Mouse (Mus musculus) c-Kit-positive CD71-positive TER-119-negative erythroid progenitor cells, embryonic 14.5 days (primary cell): ENCODE measurements around the gene Dlg1.

Experiments used
- DNase-seq: peaks from one replicate; pipeline ENCODE4 v3.0.0-alpha.2; 2013; ENCODE audit warnings: low read depth

Dlg1 gene

DNA sequence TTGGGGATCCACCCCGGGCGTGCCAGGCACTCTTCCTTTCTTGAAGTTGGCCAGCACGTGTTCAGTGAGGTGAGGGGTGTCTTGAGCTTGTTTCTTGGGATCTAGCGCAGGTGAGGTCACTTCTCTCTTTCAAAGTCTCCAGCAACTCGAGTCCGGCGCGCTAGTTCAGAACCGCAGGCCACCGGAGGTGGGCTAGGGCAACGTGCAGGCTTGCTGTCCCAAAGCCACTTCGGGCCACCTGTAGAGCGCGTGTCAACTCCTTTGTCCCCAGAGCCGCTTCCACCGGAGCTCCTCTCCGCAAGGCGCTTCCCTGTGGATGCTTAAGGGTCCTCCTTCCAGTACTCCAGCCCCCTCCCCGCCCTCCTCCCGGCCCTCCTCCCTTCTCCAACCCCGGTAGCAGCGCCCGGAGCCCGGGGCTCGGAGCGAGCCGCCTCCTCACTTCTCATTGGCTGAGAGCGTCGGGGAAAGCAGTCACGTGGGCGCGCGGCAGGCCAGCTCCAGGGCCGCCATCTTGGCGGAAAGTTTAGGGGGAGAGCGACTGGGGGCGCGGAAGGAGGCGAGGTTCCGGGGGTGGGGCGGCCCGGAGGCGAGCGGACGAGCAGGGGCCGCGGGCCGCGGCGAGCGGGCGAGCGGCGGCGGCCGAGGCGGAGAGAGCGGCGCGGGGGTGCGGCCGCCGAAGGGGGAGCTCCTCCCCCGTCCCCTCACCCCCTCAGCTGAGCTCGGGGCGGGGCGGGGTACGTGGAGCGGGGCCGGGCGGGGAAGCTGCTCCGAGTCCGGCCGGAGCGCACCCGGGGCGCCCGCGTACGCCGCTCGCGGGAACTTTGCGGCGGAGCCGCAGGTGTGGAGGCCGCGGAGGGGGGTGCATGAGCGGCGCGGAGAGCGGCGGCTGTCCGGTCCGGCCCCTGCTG, at the start of gene Dlg1:
Gene Dlg1 (plus strand): TSS at position 65 of the 908 bp plus-strand sequence.
- DNase-seq, result peak; percentile 82

DNA sequence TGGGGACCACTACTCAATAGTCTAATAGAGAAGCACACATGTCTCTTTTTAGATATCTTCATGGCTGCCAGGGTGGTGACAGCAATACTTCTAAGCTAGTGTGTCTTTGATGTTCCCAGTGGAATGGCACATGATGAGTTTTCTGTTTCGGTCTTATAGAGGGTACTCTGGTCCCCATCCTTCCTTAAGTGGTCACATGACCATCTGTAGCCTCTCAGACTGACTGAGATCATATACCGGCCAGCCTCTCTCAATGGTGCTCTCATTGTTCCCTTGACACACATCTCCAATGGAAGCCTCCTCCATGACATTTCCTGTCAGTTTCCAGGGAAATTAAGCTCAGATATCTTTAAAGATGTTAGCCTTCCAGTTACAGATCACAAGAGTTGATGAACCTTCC, 46.9 kb upstream of the Dlg1 start:
- no peak for DNase-seq

DNA sequence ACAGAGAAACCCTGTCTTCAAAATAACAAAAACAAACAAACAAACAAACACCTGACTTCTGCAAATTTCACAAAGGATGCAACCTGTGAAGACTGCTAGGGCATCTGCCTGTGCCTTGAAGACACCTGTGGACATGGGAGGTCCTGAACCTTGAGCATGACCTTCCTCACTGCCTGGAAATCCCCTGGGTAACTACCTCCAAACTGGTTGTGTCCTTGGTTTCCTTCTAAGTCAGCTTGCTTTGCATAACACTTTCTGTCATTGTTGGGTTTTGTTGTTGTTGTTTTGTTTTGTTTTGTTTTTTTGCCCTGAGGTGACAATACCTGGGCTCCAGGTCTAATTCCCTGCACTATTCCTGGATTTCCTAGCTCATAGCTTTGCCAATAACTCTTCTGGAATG, 46.1 kb upstream of the Dlg1 start:
- no peak for DNase-seq

DNA sequence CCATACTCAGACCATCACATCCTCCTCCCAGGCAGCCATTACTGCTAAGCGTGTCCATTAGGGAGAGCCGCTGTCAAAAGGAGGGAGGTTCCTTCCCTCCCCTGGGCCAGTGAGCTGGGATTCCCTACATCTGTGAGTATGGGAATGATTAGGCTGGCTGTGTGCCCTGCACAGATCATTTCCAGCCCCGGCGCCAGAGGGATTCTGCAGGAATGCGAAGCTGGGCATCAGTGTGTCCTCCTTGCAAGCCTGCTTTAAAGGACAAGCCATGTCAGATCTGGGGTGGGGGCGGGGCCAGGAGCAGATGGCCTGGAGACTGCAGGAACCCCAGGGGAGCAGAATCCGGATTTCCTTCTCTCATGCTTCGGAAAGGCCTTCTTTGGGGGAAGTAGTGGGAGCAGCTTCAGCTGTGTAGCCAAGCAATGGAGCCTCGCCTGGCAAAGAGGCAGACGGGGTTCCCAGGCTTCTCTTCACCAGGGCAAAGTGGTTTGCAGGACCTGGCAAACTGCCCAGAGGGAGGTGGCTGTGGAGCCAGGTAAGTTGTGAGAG, 45.3 kb upstream of the Dlg1 start:
- no peak for DNase-seq

DNA sequence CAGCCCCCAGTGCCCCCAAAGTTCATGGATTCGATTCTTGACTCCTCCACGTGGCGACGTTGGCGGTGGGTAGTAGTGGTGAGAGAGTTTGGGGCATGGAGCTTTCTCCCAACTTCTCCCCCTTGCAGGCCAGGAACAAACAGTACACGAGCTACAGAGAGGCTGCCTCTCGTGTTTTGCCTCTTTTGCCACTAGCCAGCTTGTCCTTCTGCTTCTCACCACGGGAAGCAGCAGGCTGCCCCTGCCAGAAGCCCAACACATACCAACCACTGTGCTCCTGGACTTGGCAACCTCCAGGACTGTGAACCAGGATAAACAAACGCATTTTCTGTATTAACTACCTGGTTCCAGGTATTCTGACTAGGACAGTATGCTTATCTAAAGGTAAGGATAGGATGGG, 44.6 kb upstream of the Dlg1 start:
- DNase-seq, result no peak

DNA sequence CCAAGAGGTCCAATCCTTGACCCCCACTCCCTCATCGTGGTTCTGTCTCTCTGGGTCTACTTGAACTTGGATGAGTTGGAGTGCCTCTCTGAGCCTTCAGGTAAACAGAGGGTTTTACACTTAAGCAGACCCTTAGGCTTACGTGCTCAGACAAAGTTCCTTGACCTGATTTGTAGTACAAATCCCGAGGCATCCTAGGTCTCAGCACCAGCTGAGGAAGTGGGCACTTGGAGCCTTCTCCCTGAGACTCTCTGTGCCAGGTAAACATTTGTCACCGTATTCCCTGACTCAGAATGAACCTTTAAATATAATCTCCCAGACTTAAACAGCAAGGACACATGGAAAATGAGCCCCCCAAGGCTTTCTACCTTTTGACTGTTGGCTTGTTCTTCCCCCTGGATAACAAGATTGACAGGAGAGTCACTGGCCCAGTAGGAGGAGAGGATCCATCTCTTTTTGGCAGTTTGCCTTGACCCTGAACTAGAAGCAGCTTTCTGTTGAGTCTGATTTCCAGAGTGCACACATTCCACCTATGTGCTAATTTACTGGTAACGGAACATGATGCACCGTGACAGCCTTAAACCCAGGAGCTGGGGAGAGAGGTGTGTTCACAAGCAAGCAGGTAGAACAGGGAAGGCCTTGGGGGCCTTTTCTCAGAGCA, 43.4 kb upstream of the Dlg1 start:
- no peak for DNase-seq

DNA sequence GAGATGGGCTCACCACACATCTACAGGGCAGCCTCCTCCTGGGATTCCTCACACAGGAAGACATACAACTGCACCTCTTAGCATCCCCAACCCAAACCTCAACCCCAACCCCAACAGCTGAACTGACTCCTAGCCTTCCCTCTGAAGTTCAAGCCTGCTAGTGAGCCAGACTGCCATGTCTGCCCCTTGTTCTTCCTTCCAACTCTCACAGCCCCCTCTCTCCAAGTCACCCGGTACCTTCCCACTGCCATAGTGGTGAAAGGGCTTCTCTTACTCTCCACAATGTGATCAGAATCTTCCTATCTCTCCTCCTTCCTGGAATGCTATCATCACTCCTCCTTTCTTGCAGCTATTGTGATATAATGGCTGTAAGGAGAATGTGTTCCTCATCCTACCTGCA, 40.9 kb upstream of the Dlg1 start:
- no peak for DNase-seq

DNA sequence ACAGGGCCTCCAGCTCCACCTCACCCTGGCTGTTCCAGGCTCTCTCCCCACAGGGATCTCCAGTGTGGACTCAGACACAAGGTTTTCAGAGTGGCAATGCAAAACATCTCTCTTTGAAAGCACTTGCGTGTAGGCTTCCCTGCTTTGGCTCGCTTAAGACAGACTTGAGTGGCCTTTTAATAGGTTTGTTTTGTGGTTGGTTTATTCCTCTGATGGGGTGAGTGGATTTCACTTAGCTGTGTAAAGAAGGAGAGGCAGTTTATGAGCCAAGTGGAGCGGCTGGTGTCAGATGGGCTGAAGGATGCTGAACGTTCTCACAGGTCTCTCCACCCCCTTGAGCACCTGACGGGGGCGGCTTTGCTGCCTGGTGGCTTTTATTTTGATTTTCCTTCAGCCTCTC, 40.1 kb upstream of the Dlg1 start:
- DNase-seq, result no peak

DNA sequence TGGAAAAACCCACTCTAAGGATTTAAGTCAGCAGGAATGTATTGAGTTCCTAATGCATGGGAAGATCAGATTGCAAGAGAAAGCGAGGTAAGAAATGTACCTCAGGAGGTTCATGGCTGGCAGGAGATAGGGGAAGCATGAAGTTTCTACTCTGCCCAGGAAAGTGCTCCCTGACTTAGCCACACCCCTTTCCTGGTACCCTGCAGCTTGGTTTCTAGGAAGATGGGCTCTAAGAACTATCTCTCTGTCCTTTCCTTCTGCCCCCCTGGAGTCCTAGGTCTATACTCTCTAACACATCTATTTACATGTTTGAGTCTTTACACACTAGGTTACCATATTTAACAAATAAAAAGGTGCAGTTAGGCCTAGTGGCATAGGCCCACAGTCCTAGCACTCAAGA, 38.5 kb upstream of the Dlg1 start:
- peak; percentile 75 for DNase-seq

DNA sequence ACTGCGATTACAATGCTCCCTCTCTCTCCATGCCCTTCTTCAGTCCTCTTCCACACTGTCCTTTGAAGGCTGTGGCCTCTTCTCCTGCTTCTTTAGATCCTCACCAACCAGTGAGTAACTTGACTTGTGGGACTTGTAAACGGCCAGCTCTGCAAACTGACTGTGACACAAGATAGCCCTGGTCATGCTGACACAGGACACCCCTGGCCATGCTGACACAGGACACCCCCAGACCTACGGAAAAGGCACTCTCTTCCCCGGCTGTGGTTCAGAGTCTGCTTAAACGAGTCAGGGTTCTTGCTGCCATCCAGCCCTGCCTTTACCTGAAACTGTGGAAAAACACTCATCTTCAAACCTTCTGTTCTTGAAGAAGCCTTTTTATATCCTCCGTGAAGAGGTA, 36.9 kb upstream of the Dlg1 start:
- DNase-seq, result no peak

DNA sequence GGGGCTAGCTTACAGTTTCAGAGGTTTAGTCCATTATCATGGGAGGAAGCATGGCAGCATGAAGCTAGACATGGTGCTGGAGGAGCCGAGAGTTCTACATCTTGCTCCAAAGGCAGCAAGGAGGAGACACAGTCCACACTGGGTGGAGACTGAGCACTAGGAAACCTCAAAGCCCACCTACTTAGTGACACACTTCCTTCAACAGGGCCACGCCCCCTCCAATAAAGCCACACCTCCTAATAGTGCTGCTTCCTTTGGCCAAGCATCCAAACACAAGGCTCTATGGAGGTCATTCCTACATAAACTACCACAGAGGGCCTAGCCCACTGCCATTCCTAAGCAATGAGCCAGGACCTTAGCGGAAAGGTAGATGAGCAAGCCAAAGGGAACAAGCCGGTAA, 32.9 kb upstream of the Dlg1 start:
- DNase-seq, result no peak

DNA sequence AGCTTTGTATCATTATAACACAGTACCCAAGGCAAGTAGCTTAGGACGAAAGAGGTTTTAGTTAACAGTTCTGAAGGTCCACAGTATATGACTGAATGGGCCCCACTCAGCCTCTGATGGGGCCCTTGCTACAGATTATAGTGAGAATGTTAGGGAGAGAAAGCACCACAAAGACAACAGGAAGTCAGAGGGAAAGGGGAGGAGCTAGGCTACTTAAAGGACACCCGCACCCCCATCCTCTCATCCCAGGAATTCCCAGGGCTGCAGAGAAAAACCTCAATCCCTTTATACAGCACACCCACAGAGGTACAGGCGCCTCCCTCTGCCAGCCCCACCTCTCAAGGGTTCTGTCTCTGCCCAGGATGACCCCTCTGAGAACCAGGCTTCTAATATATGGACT, 32.2 kb upstream of the Dlg1 start:
- no peak for DNase-seq

DNA sequence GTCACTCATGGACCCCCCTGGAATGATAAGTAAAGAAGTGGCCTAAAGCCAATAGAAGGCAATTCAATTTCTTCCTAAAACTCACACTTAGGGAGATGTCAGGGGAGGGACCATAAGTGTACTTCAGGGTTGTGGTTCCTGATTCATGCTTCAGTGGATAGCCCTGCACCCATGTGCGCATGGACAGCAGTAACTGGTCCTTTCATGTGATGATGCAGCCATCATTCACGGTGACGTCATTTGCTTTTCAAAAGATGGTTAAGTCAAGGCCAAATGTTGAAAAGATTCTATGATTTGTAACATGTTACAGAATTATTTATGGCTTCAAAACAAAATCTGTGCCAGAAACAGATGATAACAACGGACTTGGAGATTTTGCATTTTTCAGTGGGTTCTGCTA, 28.9 kb upstream of the Dlg1 start:
- DNase-seq, result no peak

DNA sequence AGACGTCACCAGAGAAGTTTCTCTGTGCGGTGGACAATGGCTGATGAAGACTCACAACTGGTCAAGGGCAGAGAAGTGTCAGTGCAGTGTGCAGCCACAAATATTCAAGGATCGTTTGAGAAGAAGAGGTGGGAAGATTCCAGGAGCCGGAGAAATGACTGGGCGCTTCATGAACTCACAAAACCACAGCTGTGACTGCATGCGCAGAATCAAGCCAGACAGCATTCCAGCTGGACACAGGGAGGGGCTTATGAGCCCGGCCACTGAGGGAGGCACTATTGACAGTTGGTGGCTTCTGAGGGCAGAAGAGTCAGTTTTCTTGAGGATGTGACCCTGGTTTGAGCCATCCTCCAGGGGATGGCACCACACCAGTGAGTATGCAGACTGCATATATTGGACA, 24.9 kb upstream of the Dlg1 start:
- no peak for DNase-seq

DNA sequence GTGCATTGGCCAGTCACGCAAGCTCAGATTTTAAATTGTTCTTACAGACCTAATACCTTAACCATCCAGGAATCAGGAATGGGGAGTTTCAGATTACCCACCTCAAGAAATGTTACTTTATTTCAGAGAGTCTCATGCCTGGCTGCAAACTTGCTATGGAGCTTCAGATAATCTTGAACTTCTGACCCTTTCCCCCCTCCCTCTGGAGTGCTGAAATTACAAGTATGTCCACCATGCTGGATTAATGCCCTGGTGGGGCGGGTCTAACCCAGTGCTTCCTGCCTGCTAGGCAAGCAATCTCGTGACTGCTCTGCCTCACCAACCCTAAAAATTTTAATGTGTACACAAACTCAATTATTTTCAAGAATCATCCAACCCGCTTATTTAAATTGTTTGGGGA, 23.3 kb upstream of the Dlg1 start:
- DNase-seq, result no peak

DNA sequence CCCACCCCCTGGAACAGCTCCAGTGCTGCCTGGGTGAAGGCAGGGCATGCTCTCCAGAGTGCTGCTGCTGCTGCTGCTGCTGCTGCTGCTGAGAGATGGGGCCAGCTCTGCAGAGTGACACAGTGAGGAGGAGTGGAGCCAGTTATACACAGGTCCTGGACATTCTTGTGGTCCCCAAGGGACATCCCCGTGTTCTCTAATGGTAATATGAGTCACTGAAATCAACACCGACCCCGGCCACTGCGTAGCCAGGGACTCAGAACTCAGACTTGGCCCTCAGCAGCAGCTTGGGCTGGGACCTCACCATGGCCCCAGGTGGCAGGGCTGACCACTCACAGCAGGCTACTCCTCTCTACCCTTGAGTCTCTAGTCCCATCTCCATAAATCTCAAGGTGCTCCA, 21.5 kb upstream of the Dlg1 start:
- DNase-seq, result no peak

DNA sequence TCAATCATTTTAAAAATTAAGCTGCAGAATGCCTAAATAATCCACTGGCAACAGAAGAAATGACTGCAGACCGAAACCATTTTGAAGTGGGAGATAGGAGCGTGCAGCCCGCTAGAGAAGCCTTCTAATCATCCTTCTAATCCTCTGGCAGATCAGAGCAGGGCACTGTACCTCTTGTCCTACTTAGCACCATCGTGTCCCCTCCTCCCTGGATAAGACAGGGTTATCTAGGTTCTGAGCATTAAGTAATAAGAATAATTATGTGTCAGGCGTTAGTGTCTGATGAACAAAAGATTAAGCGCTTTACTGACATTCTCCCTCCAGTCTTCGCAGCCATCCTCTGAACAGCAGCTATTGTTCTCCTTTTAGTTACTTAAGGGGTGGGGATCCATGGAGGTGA, 16.0 kb upstream of the Dlg1 start:
- no peak for DNase-seq

DNA sequence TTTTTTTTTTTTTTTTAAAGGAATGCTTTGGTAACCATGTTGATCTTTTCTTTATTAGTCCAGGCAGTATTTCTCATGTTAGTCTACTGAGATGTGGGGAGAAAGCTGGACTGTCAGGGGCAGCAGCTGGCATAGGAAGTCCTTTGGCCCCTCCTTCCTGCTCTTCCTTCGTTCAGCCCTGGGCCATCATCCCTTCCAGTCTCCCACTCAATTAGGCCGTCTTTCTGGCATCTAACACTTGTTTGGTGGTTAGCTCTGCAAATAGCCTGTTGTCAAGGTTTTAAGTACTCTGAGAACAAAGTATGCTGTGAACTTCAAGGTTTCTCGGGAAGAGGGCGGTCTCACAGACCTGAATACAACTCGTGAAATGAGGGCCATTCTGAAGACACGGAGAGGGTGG, 12.5 kb upstream of the Dlg1 start:
- no peak for DNase-seq

DNA sequence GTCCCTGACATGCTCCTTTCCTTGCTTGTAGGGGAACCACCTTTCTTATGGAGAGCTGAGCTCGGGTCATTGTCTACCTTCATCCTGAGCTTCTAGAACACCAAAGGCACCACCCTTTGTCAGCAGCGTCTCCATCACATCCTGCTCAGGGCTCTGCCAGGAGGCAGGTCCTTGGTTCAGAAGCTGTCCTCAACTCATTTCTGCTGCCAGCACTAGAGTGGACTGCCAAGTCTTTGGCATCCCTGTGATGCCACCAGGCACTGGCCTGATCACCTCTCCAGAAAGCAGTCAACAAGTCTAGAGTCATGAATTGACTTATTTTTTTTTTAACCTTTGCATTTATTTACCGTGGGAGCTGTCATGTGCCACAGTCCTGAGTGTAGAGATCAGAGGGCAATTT, 11.7 kb upstream of the Dlg1 start:
- DNase-seq, result no peak

DNA sequence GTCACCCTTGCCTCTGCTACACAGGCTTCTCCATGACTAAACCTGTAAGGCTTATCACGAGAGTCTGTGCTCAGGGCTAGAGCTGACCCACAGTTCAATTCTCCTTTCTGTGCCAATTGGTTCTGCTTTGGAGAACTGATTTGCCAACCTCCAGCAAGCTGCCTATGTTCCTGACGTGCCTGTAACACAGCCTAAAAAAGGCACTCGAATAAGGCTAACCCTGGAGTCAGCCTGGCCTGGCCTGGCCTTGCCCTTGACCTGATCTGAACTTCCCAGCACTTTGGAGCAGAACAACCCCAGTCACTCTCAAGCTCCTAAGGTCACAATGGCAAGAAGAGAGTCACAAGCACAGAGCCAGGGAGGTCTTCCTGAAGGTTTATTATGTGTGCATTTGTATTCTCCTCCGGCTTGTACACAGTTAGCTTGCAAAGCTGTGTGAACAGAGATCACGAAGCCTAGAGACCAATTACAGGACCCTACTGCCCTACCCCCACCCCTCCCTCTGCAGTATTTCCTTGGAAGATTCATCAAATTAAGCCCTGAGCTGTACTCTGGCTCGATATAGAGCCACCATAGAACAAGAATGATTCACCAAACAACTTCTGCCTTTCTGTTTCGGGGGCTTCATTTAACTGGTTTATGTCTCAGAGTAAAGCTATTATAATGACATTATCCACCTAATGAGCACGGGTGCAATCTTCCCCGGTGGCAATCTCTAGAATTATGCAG, 11.0 kb upstream of the Dlg1 start:
- DNase-seq, result no peak

DNA sequence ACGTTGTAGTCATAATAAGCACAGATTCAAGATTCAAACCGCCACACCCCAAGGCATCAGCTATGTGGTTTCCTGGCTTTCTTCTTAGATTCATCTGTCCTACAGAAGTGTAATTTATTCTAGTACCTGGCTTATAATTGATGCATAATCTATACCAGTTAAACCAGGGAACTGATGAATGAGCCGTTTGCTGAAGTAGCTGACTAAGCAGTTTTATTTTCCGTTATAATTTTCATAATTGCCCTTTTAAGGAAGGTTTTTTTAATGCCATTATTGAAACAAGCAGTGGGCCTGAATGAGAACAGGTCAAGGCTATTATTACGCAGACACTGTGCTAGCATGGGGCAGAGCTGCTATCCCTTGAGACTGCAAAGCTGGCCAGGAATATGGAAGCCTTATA, 9.6 kb upstream of the Dlg1 start:
- DNase-seq, result no peak

DNA sequence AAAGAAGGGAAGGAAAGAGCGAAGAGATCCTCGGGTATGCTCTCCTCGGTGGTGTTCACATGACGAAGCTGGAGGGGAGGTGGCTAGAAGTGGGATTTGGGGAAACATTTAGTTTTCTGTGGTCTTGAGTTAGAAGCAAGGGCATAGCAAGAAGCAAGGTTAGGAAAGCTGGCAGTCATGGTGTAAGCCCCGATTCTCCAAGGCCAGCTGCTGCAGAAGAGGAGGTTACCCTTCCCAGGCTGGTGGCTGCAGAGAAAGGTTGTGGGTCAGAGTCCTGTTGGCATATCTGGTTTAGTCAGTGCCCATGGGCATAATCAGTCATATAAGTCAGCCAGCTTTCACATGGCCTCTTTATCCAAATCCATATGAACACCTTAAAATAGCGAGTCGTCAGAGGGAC, 9.2 kb upstream of the Dlg1 start:
- DNase-seq, result no peak

DNA sequence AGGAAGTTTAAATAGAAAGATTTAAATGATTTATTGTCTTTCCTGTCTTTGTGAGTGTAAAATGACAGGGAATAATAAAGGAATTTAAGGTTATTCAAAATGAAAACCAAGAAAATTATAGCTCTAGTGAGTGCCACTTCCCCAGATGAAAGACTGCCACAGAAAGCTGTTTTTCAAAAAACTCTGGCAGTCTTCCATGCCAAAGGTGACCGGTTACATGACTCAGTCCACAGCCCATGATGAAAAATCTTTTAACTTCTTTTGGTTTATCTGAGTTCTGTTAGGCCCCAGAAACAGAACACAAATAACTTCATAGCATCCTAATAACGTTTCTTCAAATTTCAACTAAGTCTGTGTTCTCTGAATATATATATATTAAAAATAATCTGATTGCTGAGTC, 7.7 kb upstream of the Dlg1 start:
- no peak for DNase-seq
